Mouse (Mus musculus) mouse embryonic stem cell (cell line): ENCODE results near the gene Slc47a1.
"Not testable (repeated sequence)": the region's sequence is repeated elsewhere in the genome, so short reads cannot be mapped to it uniquely, and the experiment has no call there.

Source experiments
- in situ Hi-C, 2 experiments: fragments of 300-500 bp; cut with MboI; formaldehyde crosslinking; loops; 1 replicate in 1 of 2; 3 replicates in 1 of 2; pipeline ENCODE4 v1.14.3; 2019 to 2020; ENCODE audit warnings: low sequenced_read_pairs in 2 of 2, low pct_unique_long_range_greater_than_20kb in 1 of 2, mixed read lengths in 1 of 2; ENCODE audit not compliant: unreplicated experiment in 1 of 2

The Slc47a1 gene

DNA sequence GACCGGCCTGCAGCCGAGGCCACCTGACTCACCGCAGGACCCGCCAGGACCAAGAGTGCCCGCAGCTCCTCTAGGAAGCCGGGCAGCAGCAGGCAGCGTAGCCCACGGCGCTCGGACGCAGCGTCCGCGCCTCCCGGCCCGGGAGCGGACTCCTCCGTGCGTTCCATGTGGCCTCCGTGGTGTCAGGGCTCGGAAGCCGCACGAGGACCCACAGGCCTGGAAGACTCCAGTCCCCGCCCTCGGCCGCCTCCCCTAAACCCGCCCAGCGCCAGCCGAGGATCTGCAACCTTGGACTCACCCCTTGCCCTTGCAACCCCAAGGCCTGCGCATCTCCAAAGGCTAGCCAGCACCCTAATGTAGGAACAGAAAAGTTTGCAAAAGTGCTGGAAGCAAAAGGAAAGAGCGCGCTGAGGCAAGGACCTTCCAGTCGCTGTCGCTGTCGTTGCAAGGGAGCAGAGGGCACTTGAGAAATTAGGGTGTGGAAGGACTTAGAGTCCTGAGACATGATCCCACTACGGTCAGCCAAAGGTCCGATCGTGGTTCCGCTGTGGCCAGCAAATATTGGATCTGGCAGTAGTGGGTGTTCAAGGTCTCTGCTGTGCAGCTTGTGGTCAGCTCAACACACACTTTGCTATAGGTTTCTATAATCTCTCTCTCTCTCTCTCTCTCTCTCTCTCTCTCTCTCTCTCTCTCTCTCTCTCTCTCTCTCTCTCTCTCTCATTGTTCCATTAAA lies at the start of gene Slc47a1:
Slc47a1 (minus strand) TSS at position 465 of the 733 bp plus-strand sequence.
- in situ Hi-C loops = no loop called here

- in situ Hi-C loops = loop anchor here in 1 of 2 experiments (10.0 kb wide), 1 partner anchor 296 kb away; no protein-coding TSS in a partner anchor
These were observed 41.1 kb upstream of the Slc47a1 start for GRCm38 (mm10) chr11:61419253-61419652.

GRCm38 (mm10) chr11:61417945-61418551 lies 39.9 kb upstream of the Slc47a1 start:
- in situ Hi-C loops = loop anchor here in 1 of 2 experiments (10.0 kb wide), 1 partner anchor 297 kb away; no protein-coding TSS in a partner anchor

DNA sequence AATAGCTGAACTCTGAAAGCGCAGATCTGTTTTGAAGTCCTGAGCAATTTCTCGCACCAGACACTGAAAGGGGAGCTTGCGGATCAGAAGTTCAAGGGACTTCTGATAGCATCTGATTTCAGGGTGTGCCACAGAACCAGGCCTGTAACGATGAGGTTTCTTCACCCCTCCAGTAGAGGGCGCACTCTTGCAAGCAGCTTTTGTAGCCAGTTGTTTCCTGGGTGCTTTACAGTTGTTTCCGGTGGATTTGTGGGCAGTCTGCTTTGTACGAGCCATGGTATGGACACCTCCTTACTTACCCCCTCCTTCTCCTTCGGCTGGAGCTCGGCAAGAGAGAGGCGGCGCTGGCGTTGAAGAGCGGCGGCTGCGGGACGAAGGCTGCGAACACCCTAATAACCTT lies 38.4 kb upstream of the Slc47a1 start:
- in situ Hi-C loops = loop anchor here in 1 of 2 experiments (10.0 kb wide), 1 partner anchor 298 kb away; no protein-coding TSS in a partner anchor

DNA sequence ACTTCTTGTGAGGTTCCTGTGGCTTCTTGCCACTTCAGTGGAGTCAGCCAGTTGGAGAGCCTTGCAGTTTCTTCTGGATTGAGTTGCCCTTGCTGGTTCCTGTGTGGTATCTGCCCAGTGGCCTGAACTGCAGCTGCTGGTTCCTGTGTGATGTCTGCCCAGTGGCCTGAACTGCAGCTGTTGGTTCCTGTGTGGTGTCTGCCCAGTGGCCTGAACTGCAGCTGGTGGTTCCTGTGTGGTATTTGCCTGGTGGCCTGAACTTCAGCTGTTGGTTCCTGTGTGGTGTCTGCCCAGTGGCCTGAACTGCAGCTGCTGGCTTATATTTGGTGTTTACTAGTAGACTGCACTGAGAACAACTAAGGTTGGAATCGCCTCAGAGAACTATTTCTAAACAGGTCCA lies 37.3 kb upstream of the Slc47a1 start:
- in situ Hi-C loops = loop anchor here in 1 of 2 experiments (10.0 kb wide), 1 partner anchor 299 kb away; no protein-coding TSS in a partner anchor

DNA sequence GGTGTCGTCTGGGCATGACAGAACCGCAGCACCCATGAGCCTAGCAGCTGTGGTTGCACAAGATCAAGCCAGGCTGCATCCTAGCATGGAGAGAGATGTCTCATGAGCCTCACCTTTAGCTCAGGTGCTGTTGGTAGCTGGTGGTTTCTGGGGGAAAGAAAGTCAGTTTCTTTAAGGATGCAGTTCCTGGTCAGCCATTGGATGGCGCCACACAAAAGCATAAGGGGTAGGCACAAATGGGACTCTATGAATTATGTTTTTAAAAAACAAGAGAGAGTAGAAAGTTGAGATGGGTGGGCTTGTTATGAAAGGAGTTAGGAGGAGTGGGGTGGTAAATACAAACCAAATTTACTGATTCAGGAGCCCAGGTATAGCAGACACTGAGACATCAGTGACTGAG lies 36.4 kb upstream of the Slc47a1 start:
- in situ Hi-C loops = loop anchor here (5.0 to 10.0 kb wide), 4 partner anchors 62 to 300 kb away; partner anchors contain the start of gene B9d1 (in 1 of the 2)

DNA sequence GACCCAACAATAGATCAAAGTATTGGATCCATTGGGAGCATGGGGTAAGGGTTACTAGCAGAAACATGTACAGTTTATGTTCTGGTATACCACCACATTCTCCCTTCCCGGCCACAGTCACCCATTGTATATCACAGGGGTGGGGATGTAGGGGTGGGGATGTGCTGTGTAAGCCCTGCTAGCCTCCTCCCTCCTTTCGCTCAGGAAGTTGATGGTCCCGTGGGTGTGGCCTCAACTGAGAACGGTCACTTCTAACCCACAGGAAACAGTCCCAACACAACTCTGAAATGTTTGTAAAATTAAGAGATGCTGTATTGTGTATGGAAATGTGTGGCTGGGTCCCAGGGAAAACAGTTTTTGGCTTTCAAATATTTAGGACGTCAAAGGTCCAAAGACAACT lies 35.3 kb upstream of the Slc47a1 start:
- in situ Hi-C loops = loop anchor here (5.0 to 10.0 kb wide), 4 partner anchors 61 to 301 kb away; partner anchors contain the start of gene B9d1 (in 1 of the 2)

- in situ Hi-C loops = loop anchor here (5.0 to 10.0 kb wide), 4 partner anchors 60 to 303 kb away; partner anchors contain the start of gene B9d1 (in 1 of the 2)
These were observed 33.7 kb upstream of the Slc47a1 start for GRCm38 (mm10) chr11:61411809-61412208.

DNA sequence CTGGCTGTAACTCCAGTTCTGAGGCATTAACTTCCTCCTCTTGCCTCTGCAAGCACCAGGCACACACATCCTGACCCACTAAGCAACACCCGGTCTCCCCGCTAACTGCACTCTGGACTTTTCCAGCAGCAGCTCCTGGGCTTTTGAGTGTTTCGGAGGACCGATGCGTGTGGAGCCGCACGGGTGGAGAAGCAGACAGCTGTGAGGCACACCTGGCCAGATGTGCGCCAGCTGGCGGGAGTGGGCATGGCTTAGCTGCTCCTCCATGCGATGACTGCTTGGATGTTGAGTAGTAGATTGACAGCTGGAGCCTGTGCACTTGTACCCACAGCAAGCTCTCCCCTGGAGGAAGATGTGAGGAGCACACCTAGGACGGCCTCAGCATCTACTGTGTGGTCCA lies 33.1 kb upstream of the Slc47a1 start:
- in situ Hi-C loops = loop anchor here (5.0 to 10.0 kb wide), 4 partner anchors 59 to 304 kb away; partner anchors contain the start of gene B9d1 (in 1 of the 2)

DNA sequence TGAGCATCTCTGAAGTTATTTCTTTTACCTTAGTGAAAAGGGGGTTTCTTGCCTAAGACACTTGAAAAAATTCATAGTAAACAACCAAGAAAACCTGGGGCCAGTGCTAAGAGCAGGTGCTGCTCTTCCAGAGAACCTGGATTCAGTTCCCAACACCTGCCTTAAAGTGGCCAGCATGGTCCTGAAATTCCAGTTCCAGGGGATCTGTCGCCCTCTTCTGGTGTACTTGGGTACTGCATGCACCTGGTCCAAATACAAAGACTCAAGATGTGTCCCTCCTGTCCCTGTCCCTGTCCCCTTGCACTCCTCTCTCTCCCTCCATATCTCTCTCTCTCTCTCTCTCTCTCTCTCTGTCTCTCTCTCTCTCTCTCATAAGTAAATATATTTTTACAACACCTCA lies 32.0 kb upstream of the Slc47a1 start:
- in situ Hi-C loops = loop anchor here (5.0 to 10.0 kb wide), 4 partner anchors 58 to 305 kb away; partner anchors contain the start of gene B9d1 (in 1 of the 2)

GRCm38 (mm10) chr11:61409051-61409450 lies 30.9 kb upstream of the Slc47a1 start:
- in situ Hi-C loops = loop anchor here in 1 of 2 experiments (10.0 kb wide), 1 partner anchor 304 kb away; no protein-coding TSS in a partner anchor

- in situ Hi-C loops = loop anchor here in 1 of 2 experiments (10.0 kb wide), 1 partner anchor 304 kb away; no protein-coding TSS in a partner anchor
These were observed 30.3 kb upstream of the Slc47a1 start for GRCm38 (mm10) chr11:61408184-61409027.

DNA sequence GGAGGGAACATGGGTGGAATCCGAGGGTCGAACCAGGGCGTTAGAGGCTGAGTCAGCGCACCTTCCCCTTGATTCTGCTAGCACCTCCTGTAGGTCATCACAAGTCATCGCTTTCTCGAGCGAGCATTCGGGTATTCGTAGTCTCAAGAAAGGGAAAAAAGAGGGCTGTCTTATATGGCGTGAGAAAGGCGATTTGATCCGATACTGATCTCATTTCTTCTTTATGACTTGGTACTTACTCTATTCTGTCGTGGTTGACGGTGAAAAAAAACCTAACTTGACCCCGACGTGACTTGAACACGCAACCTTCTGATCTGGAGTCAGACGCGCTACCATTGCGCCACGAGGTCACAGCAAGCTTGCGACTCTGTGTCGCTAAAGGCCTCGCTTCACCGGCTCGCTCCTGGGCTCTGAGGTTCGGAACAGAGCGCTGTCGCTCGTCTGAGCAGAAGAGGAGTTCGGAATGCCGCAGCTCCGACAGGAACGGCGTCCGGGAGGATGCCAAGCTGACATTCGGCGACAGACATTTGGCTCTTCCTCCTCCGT lies 29.6 kb upstream of the Slc47a1 start:
- in situ Hi-C loops = loop anchor here in 1 of 2 experiments (10.0 kb wide), 1 partner anchor 303 kb away; no protein-coding TSS in a partner anchor

DNA sequence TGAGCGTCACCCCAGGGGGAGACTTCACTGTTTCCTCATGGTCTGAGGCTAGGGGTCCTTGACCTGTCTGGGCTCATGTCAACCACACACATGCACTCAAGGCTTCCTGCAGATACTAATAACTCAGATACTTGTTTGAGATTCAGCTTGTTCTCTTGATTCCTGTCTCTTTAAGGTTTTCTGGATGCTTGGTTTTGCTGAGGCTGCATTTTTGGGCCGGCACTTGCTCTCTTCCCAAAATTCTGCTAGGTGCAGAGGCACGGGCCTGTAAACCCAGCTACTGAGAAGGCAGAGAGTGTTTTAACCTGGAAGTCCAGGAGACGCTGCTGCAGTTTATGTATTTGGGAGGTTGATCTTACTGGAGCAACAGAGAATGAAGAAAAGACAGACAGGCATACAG lies 23.6 kb upstream of the Slc47a1 start:
- in situ Hi-C loops = loop anchor here in 1 of 2 experiments (10.0 kb wide), 1 partner anchor 297 kb away; no protein-coding TSS in a partner anchor

GRCm38 (mm10) chr11:61400681-61401346 lies 22.7 kb upstream of the Slc47a1 start:
- in situ Hi-C loops = loop anchor here in 1 of 2 experiments (10.0 kb wide), 1 partner anchor 296 kb away; no protein-coding TSS in a partner anchor

GRCm38 (mm10) chr11:61397423-61398043 lies 19.4 kb upstream of the Slc47a1 start:
- in situ Hi-C loops = not testable (repeated sequence)

DNA sequence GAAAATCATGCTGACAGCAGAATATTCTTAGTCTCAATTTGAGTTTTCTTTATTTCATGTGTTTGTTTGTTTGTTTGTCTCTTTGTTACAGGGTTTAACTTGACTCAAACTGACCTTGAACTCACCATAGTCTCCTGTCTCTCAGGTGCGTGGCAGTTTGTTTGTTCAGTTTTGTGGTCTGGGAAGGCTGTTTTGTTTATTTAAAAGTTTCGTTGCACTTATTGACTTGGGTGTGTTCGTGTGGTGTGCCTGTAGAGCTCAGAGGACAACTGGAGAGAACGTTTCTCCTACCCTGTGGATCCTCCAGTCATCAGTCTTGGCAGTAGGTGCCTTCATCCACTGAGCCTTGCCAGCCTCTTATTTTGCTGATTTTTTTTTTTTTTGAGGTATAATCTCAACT lies 10.8 kb upstream of the Slc47a1 start:
- in situ Hi-C loops = no loop called here
